Mouse (Mus musculus) midbrain, embryonic 11.5 days (tissue): ENCODE results near the gene Sez6l. TPM values are rescaled to one million over a fixed set of nuclear protein-coding genes. Genes with fewer than 3 reads are reported as not detected.

Experiments used
- ATAC-seq: fragments of 200-750 bp; cut with Nextera tagmentation; 2 replicates; pipeline ENCODE4 v1.8.0; 2017; ENCODE audit warnings: moderate TSS enrichment, moderate library complexity; ENCODE audit not compliant: low FRiP score
- DNase-seq: peaks from one replicate; pipeline ENCODE4 v3.0.0; 2015; ENCODE audit warnings: low spot score; ENCODE audit errors: missing footprints
- H3K27ac ChIP-seq: fragments of 300-500 bp; sonication (generic); 2 replicates; pipeline ENCODE4 v1.5.1; 2014; ENCODE audit warnings: low read depth, low read length
- H3K27me3 ChIP-seq: fragments of 300-500 bp; sonication (generic); 2 replicates; pipeline ENCODE4 v1.6.1; 2014; ENCODE audit warnings: mild to moderate bottlenecking, low read length, moderate library complexity, mixed read lengths; ENCODE audit not compliant: control insufficient read depth, insufficient read depth
- H3K36me3 ChIP-seq: fragments of 300-500 bp; sonication (generic); 2 replicates; pipeline ENCODE4 v1.6.1; 2014; ENCODE audit warnings: mild to moderate bottlenecking, low read length, moderate library complexity, mixed read lengths; ENCODE audit not compliant: control insufficient read depth, insufficient read depth
- H3K4me1 ChIP-seq: fragments of 300-500 bp; sonication (generic); 2 replicates; pipeline ENCODE4 v1.6.1; 2014; ENCODE audit warnings: low read length; ENCODE audit not compliant: control insufficient read depth, insufficient read depth
- H3K4me2 ChIP-seq: fragments of 300-500 bp; sonication (generic); 2 replicates; pipeline ENCODE4 v1.6.1; 2014; ENCODE audit warnings: mild to moderate bottlenecking, moderate library complexity
- H3K4me3 ChIP-seq: fragments of 300-500 bp; sonication (generic); 2 replicates; pipeline ENCODE4 v1.5.1; 2014; ENCODE audit warnings: low read depth, low read length
- H3K9ac ChIP-seq: fragments of 300-500 bp; sonication (generic); 2 replicates; pipeline ENCODE4 v1.6.1; 2014; ENCODE audit warnings: low read length
- H3K9me3 ChIP-seq: fragments of 300-500 bp; sonication (generic); 2 replicates; pipeline ENCODE4 v1.6.1; 2016; ENCODE audit warnings: low read length; ENCODE audit not compliant: control insufficient read depth
- WGBS: fragments of 180-500 bp; shearing (Covaris S2); extraction: QIAGEN DNeasy Blood & Tissue Kit; methylation state at CpG from one replicate; pipeline ENCODE4 v1.1.7; 2014; 5-methylcytosine and 5-hydroxymethylcytosine counted together
- polyA plus RNA-seq: library from polyadenylated mRNA; unstranded; fragments of >200 nt; fragmentation: Nextera tagmentation; extraction: Ambion mirVana; gene quantifications from 2 replicates; pipeline ENCODE4 v1.2.1, GENCODE M21; 2014

The Sez6l gene
- polyA plus RNA-seq, 1 experiment from 2014 or later, result 2.6 TPM

DNA sequence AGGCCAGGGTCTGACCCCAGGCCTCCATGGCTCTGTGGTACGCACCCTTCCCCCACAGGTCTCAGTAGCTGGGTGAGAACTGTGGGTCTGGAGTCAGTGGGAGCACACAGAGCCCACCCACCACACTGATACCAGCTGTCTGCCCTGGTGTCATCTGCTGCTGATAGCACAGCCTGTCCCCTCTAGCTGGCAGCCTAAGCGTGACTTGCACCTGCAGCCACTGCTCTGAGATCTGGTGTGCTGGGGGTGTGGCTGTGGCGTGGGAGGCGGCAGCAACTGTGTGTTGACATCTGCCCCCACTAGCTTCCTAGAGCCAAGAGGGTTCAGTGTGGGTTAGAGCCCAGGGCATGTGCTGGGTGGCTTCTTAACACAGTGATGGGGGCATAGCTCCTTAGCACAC lies 200.9 kb downstream of the Sez6l start:
- Histone ChIP-seq H3K36me3 (peaks cover 2% of the 10 kb centered on the region; the same call in 1 of the 2 replicates), H3K27ac (no peak overlapping the region), H3K4me3 (no peak overlapping the region), H3K9me3 (no peaks in the 10 kb centered on the region), H3K9ac (no peak overlapping the region), H3K27me3 (no peaks in the 10 kb centered on the region), H3K4me2 (no peak overlapping the region), H3K4me1 (peaks cover 22% of the 10 kb centered on the region)
- no peak for ATAC-seq
- DNase-seq, result no peak
- 89% methylated on average over 4 of the region's 4 CpGs for WGBS

DNA sequence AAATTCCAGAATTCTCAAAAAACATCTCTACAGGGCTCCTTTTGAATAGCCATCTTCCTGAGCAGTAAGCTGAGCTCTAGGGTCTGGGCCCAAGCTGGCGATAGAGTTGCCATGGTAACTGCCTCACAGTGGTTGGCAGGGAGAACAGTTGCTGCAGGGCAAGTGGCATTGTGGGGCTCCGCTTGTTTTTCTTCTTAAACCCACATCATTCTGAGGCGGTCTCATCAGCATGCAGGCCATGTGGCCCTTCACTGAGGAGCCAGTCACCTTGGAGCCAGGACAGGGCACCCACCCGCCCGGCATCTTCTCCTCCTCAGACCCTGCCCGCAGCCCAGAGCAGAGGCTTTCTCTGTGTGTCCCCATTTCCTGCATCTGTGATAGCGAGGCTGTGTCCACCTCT lies 205.1 kb downstream of the Sez6l start:
- peak overlapping the region; percentile 14 for H3K9ac ChIP-seq
- peak overlapping the region; percentile 87 for H3K27ac ChIP-seq
- peaks cover 30% of the 10 kb centered on the region for H3K4me1 ChIP-seq
- DNase-seq (peak; percentile 89), ATAC-seq (peak; percentile 89)
- H3K9me3 ChIP-seq, result no peaks in the 10 kb centered on the region
- H3K27me3 ChIP-seq, result no peaks in the 10 kb centered on the region
- no peak overlapping the region for H3K4me3 ChIP-seq
- H3K36me3 ChIP-seq, result peaks cover 3% of the 10 kb centered on the region
- 30% methylated on average over 7 of the region's 7 CpGs for WGBS
- peak overlapping the region; percentile 27; the same call in 1 of the 2 replicates for H3K4me2 ChIP-seq

DNA sequence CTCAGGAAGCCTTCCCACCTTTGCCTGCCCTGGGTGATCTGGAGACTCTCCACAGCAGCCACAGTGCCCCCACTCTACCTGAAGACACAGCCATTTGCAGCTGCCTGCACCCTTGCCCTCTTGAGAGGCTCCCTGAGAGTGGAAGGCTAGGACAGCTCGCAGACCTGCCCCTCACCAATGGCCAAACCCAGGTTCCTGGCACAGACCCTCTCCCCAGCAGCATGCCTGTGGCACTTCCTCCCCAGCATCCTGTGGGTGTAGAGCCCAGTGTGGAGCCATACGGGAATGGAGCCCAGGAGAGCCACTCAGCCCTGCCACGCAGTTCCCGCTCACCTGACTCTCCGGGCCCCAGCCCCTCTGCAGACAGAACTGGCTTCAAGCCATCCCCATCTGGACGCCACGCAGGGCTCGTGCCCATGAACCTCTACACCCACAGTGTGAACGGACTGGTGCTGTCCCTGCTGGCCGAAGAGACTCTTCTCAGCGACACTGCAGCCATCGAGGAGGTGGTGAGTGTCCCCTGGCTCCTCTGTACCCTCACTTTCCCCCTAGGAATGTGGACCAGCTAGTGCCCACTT lies 206.7 kb downstream of the Sez6l start:
- Histone ChIP-seq H3K9ac (no peak overlapping the region), H3K9me3 (no peaks in the 10 kb centered on the region), H3K27ac (no peak overlapping the region), H3K4me3 (no peak overlapping the region), H3K27me3 (no peaks in the 10 kb centered on the region), H3K36me3 (peaks cover 3% of the 10 kb centered on the region), H3K4me2 (no peak overlapping the region), H3K4me1 (peaks cover 30% of the 10 kb centered on the region)
- WGBS, result 94% methylated on average over 12 of the region's 12 CpGs
- peak; percentile 83 for DNase-seq
- ATAC-seq, result no peak

DNA sequence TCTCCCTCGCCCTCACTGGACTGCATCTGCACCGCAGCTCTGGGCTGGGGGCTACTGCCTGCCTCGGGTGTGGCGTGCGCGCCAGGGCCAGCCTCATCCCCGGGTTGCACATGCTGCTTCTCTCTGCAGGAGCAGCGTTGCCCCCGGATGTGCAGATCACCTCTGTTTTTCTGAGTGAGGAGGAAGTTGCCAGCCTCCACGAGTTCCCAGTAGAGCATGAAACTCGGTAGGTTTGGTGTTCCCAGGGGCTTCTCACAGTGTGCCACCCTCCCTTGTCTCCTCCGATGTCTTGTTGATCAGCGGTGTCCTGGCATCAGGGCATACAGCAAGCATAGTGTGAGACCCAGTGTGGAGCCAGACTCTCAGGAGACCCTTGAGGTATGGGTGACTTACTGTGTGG lies 207.7 kb downstream of the Sez6l start:
- 91% methylated on average over 13 of the region's 13 CpGs for WGBS
- no peak for ATAC-seq

More for the DNA sequence above, 207.7 kb downstream of the Sez6l start:
- Histone ChIP-seq H3K9me3 (no peaks in the 10 kb centered on the region), H3K27ac (no peak overlapping the region), H3K4me2 (no peak overlapping the region), H3K9ac (no peak overlapping the region), H3K4me1 (peaks cover 30% of the 10 kb centered on the region), H3K4me3 (no peak overlapping the region), H3K27me3 (no peaks in the 10 kb centered on the region), H3K36me3 (peaks cover 5% of the 10 kb centered on the region)
- DNase-seq, result no peak

Other genes starting within 250 kb of the Sez6l start
- gene Srrd, start 234.1 kb downstream of the Sez6l start, polyA plus RNA-seq, result 46.0 and 46.8 TPM in 2 replicates
- 28.5 and 31.9 TPM in 2 replicates for gene Hps4, start 234.1 kb downstream of the Sez6l start, polyA plus RNA-seq
- gene Gm6583, start 221.2 kb downstream of the Sez6l start, polyA plus RNA-seq, result not detected in 2 replicates
- gene Asphd2, start 182.3 kb downstream of the Sez6l start, polyA plus RNA-seq, result 35.4 and 48.3 TPM in 2 replicates
- not detected in 2 replicates for gene Gm6588, start 127.8 kb downstream of the Sez6l start, polyA plus RNA-seq